Mouse (Mus musculus) stomach, embryonic 16.5 days (tissue): ENCODE results near the gene Iqch. TPM values are rescaled to one million over a fixed set of nuclear protein-coding genes. Genes with fewer than 3 reads are reported as not detected.

Experiments used
- ATAC-seq: fragments of 200-750 bp; cut with Nextera tagmentation; 2 replicates; pipeline ENCODE4 v1.8.0; 2017; ENCODE audit warnings: moderate number of reproducible peaks, moderate TSS enrichment; ENCODE audit not compliant: insufficient read depth, low FRiP score
- H3K27ac ChIP-seq: fragments of 300-500 bp; sonication (generic); 2 replicates; pipeline ENCODE4 v1.5.1; 2014; ENCODE audit warnings: low read length
- H3K27me3 ChIP-seq: fragments of 300-500 bp; sonication (generic); 2 replicates; pipeline ENCODE4 v1.6.1; 2014; ENCODE audit warnings: low read length, control low read depth, mixed read lengths; ENCODE audit not compliant: control insufficient read depth, insufficient read depth
- H3K36me3 ChIP-seq: fragments of 300-500 bp; sonication (generic); 2 replicates; pipeline ENCODE4 v1.6.1; 2014; ENCODE audit warnings: low read length; ENCODE audit not compliant: control insufficient read depth, insufficient read depth
- H3K4me1 ChIP-seq: fragments of 300-500 bp; sonication (generic); 2 replicates; pipeline ENCODE4 v1.6.1; 2014; ENCODE audit warnings: low read length, control low read depth, mixed read lengths; ENCODE audit not compliant: control insufficient read depth, insufficient read depth
- H3K4me2 ChIP-seq: fragments of 300-500 bp; sonication (generic); 2 replicates; pipeline ENCODE4 v1.6.1; 2014; ENCODE audit warnings: low read depth, low read length, mixed read lengths
- H3K4me3 ChIP-seq: fragments of 300-500 bp; sonication (generic); replicated peaks from 2 replicates; pipeline ENCODE4 v1.5.1; 2014; ENCODE audit warnings: mild to moderate bottlenecking, low read length
- H3K9ac ChIP-seq: fragments of 300-500 bp; sonication (generic); 2 replicates; pipeline ENCODE4 v1.6.1; 2014; ENCODE audit warnings: low read length
- H3K9me3 ChIP-seq: fragments of 300-500 bp; sonication (generic); replicated peaks from 2 replicates; pipeline ENCODE4 v1.6.1; 2016; ENCODE audit warnings: low read length, control low read depth; ENCODE audit not compliant: control insufficient read depth
- WGBS: fragments of 180-500 bp; shearing (Covaris S2); extraction: QIAGEN DNeasy Blood & Tissue Kit; methylation state at CpG from one replicate; pipeline ENCODE4 v1.1.7; 2014; 5-methylcytosine and 5-hydroxymethylcytosine counted together
- polyA plus RNA-seq: library from polyadenylated mRNA; unstranded; fragments of >200 nt; fragmentation: Nextera tagmentation; extraction: Ambion mirVana; gene quantifications from 2 replicates; pipeline ENCODE4 v1.2.1, GENCODE M21; 2015

Iqch gene
- polyA plus RNA-seq, 1 experiment from 2014 or later, result 0.04 TPM

DNA sequence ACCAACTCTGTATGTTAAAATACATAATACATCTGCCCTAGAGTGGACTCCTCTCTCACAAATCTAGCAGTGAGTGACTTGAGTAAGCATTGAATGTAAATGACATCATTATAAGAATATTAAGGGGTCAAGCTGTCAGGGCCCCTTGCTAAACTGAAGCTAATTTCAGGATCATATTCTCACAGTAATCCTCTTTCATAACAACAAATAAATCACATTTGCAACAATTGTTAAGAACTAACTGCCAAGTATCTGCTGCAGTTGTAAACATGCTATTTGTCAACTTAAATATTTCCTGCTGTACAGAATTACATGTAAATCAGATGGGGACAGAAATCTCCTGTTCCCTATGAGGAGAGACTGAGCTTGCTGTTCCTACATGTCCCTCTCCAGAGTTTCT is 145.9 kb downstream of the Iqch start:
- no peaks in the 10 kb centered on the region for H3K27me3 ChIP-seq
- no peak overlapping the region for H3K4me3 ChIP-seq
- no peaks in the 10 kb centered on the region for H3K4me1 ChIP-seq
- H3K27ac ChIP-seq, result no peak overlapping the region
- no peak for ATAC-seq
- no peaks in the 10 kb centered on the region for H3K36me3 ChIP-seq
- no peaks in the 10 kb centered on the region for H3K9me3 ChIP-seq
- no peak overlapping the region for H3K9ac ChIP-seq
- H3K4me2 ChIP-seq, result no peak overlapping the region

DNA sequence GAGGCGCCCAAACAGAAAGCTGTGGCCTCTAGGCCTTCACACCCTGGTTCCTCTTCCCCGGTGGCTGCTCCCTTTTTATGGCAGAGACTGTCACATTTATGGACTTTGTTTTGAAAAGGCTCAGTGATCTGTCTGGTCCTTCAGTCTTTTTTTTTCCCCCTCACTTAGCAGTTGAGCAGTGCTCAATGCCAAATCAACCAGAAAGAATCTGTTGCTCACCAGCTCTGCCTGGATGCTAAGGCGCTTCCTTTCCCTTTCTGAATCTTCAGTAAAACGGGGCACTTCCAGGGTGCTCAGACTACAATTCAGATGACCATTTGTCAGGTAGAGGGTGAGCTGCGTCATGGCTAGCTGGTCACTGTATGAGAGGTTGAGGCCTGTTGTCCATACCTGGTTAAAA is 148.0 kb downstream of the Iqch start:
- Histone ChIP-seq H3K9me3 (no peaks in the 10 kb centered on the region), H3K36me3 (no peaks in the 10 kb centered on the region), H3K4me3 (no peak overlapping the region), H3K4me1 (no peaks in the 10 kb centered on the region), H3K27ac (no peak overlapping the region), H3K27me3 (no peaks in the 10 kb centered on the region), H3K4me2 (no peak overlapping the region), H3K9ac (no peak overlapping the region)
- ATAC-seq, result no peak
- 80% methylated on average over 5 of the region's 5 CpGs for WGBS

DNA sequence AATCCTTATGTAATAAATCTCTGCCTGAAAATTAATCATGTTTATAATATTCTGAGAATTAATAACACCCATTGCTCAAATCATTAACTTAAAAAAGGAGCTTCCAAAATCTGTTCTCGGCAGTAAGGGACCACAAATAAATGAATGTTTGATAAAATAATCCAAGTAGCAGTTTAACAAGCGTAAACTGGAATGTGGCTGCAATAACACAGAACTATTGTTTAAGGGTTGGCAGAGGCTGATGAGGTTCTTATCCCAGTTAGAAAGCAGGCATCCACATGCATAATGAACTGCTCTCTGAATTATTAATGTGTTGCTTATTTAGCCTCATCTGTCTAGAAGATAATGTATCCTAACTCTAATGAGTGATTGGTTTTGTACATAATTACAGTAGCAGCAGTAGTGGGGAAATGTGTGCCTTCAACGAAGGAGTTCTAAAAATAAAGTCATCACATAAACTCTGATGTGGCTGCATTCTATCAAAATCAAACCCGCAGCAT is 151.7 kb downstream of the Iqch start:
- H3K4me1 ChIP-seq, result no peaks in the 10 kb centered on the region
- no peak for ATAC-seq
- 50% methylated on average over 4 of the region's 4 CpGs for WGBS
- no peak overlapping the region for H3K9ac ChIP-seq
- H3K4me2 ChIP-seq, result no peak overlapping the region
- no peaks in the 10 kb centered on the region for H3K27me3 ChIP-seq
- H3K27ac ChIP-seq, result no peak overlapping the region
- no peaks in the 10 kb centered on the region for H3K9me3 ChIP-seq
- H3K36me3 ChIP-seq, result no peaks in the 10 kb centered on the region
- no peak overlapping the region for H3K4me3 ChIP-seq

DNA sequence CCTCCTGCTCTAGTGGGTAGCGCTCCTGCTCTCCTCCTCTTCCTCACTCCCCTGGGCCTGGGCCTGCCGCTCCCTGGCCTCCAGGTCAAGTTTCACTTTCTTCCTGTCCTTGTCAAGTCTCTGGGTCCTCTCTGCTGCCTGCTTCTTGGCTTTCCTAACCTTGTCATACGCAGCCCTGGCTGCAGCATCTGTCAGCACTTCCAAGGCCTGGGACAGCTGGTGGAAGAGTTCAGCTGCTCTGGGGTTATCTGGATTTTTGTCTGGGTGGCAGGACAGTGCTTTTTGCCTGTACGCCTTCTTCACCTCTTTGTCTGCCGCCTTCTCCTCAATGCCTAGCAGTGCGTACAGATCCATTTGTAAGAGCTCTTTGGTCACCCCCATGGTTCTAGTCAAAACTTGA is 158.6 kb downstream of the Iqch start:
- H3K36me3 ChIP-seq, result no peaks in the 10 kb centered on the region
- H3K27me3 ChIP-seq, result no peaks in the 10 kb centered on the region
- no peak overlapping the region for H3K4me3 ChIP-seq
- H3K4me1 ChIP-seq, result no peaks in the 10 kb centered on the region
- H3K9ac ChIP-seq, result no peak overlapping the region
- WGBS, result 76% methylated on average over 6 of the region's 6 CpGs
- ATAC-seq, result no peak
- no peaks in the 10 kb centered on the region for H3K9me3 ChIP-seq
- no peak overlapping the region for H3K27ac ChIP-seq
- no peak overlapping the region for H3K4me2 ChIP-seq

DNA sequence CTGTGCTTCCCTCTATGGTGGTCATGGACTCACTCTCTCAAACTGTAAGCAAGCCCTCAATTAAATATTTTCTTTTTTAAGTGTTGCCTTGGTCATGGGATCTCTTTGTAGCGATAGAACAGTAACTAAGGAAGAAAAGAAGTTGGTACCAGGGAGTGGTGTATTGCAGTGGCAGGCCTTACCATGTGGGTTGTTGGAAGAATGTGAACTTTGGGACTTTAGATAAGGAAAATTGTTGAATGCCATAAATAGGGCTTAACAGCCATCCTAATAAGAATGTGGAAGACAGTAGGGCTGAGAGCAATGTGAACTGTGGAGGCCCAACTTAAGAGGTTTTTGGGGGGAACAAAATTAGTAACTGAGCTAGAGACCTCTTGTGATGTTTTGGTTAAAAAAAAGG is 171.6 kb downstream of the Iqch start:
- no peak overlapping the region for H3K27ac ChIP-seq
- no peak for ATAC-seq
- no peaks in the 10 kb centered on the region for H3K4me1 ChIP-seq
- H3K4me2 ChIP-seq, result no peak overlapping the region
- H3K9me3 ChIP-seq, result no peaks in the 10 kb centered on the region
- no peak overlapping the region for H3K9ac ChIP-seq
- H3K36me3 ChIP-seq, result no peaks in the 10 kb centered on the region
- no peak overlapping the region for H3K4me3 ChIP-seq
- WGBS, result 68% methylated on average over 1 of the region's 1 CpGs
- H3K27me3 ChIP-seq, result no peaks in the 10 kb centered on the region

DNA sequence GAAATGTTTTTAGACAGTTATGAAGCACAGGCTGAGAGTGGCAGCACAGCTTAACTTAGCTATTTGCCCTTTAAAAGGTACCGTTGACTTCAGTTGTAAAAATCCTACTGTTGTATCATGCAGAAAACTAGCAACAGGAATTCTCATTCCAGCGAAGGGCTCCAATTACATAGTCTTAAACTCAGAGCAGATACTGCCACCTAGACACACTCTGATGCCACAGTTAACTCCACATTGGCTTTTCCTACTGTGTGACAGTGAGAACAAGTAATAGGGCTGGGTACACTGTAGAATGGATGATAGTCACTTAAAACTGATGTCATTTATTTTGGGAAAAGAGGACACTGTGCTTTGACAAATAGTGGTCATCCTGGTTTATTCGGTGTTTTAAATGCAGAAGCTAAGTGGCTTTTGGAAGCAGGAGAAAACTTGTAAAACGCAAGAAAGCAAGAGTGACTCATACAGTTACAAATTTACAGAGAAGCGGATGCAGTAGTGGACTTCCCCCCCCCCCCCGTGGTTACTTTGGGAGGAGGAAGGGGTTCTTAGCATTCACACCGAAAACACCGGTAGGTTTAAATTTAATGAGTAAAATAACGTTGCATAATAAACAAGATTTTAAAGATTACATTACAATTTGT is 181.1 kb downstream of the Iqch start:
- no peak overlapping the region for H3K4me3 ChIP-seq
- 42% methylated on average over 9 of the region's 9 CpGs for WGBS

DNA sequence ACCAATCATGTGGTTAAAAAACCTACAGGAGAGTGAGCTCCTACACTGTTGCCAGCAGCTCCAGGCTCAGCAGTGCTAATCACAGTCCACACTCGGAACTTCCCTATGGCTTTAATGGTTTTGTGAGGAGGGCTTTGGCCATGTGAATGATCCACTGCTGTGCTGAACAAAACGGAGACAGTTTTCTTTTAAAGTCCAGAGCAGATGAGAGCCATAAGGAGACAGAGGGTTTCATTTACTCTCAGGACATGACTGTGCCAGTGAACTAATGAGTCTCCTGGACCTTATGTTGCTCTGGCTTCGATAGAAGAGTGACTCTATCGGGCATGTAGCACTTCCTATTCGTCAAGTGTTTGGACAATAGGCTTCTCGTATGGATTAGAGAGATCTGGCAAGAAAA is 181.9 kb downstream of the Iqch start:
- H3K4me3 ChIP-seq, result no peak overlapping the region
- H3K4me1 ChIP-seq, result no peaks in the 10 kb centered on the region
- no peak overlapping the region for H3K9ac ChIP-seq
- H3K27me3 ChIP-seq, result no peaks in the 10 kb centered on the region
- no peak for ATAC-seq
- H3K36me3 ChIP-seq, result no peaks in the 10 kb centered on the region
- 43% methylated on average over 6 of the region's 6 CpGs for WGBS
- H3K27ac ChIP-seq, result no peak overlapping the region
- no peaks in the 10 kb centered on the region for H3K9me3 ChIP-seq
- no peak overlapping the region for H3K4me2 ChIP-seq

More for the DNA sequence above, 181.1 kb downstream of the Iqch start:
- H3K4me1 ChIP-seq, result no peaks in the 10 kb centered on the region
- no peaks in the 10 kb centered on the region for H3K9me3 ChIP-seq
- H3K9ac ChIP-seq, result no peak overlapping the region
- no peaks in the 10 kb centered on the region for H3K27me3 ChIP-seq
- H3K36me3 ChIP-seq, result no peaks in the 10 kb centered on the region
- H3K4me2 ChIP-seq, result no peak overlapping the region
- H3K27ac ChIP-seq, result no peak overlapping the region
- no peak for ATAC-seq

DNA sequence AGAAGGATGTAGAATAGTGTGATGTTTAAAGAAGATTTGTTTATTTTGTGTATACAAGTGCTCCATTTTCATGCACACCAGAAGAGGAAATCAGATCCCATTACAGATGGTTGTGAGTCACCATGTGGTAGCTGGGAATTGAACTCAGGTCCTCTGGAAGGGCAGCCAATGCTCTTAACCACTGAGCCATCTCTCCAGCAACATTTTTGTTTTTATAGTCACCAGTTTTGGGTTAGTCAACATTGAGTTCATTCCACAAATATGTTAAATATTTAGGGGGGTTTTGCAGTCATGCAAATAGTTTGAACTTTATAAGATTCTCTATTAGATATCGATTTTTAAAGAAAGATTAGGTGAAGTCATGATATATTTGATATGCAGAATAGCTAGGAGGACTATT is 202.1 kb downstream of the Iqch start:
- H3K4me3 ChIP-seq, result no peak overlapping the region
- no peak overlapping the region for H3K9ac ChIP-seq
- H3K4me1 ChIP-seq, result peaks cover 5% of the 10 kb centered on the region
- WGBS, result 81% methylated on average over 1 of the region's 1 CpGs
- no peak overlapping the region for H3K4me2 ChIP-seq
- H3K27ac ChIP-seq, result no peak overlapping the region
- H3K36me3 ChIP-seq, result no peaks in the 10 kb centered on the region
- no peaks in the 10 kb centered on the region for H3K27me3 ChIP-seq
- no peaks in the 10 kb centered on the region for H3K9me3 ChIP-seq
- no peak for ATAC-seq

DNA sequence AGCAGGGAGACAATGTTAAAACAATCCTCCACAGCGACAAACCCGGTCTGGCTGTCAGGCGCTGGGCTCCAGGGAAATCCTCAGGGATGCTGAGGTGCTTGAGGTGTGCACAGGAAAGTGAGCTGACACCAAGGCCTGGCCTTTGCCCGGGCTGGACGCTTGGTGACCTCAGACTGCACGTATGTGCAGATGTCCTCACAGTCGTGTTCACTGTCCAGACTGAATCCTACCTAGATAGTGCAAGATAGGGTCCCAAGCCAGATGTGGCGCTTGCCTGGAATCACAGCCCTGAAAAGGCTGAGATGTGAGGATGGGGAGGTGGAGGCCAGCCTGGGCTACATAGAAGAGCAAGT is 202.9 kb downstream of the Iqch start:
- Histone ChIP-seq H3K27ac (peak overlapping the region; percentile 60; the same call in 1 of the 2 replicates), H3K27me3 (no peaks in the 10 kb centered on the region), H3K4me1 (peaks cover 5% of the 10 kb centered on the region), H3K9me3 (no peaks in the 10 kb centered on the region), H3K4me3 (peak overlapping the region; percentile 76), H3K4me2 (peak overlapping the region; percentile 84), H3K9ac (peak overlapping the region; percentile 88), H3K36me3 (no peaks in the 10 kb centered on the region)
- WGBS, result 3% methylated on average over 8 of the region's 8 CpGs
- ATAC-seq, result no peak; the same call in 1 of the 2 replicates
